Mouse (Mus musculus) stomach, postnatal 0 days (tissue): ENCODE results near the gene Agr2.

Experiments used
- CTCF ChIP-seq: IDR thresholded peaks from 2 replicates; pipeline ENCODE4 v1.5.1; 2016; ENCODE audit warnings: antibody characterized with exemption, low read depth, mild to moderate bottlenecking, moderate library complexity
- EP300 ChIP-seq: optimal IDR thresholded peaks from 2 replicates; pipeline ENCODE3; 2016; ENCODE audit warnings: antibody characterized with exemption

DNA sequence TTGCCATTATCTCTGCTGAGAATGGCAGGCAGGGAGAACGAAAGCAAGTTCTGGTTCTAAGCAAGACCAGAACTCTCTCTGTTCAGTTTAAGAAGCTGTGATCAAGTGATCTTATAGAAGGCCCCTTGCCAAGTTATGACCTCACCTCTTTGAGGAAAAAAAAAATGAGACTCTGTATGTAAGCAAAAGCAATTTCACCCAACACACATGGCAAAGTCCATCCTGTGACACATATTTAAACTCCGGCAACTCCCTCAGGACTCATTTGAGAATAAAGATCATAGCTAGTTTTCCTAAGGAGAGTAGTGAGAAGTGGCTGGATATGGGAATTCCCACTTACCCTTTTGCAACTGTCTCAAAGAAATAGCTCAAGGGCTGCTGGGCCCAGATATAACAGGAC lies 14.9 kb downstream of the Agr2 start:
- TF ChIP-seq CTCF (no peak), EP300 (no peak)
